Mouse (Mus musculus) G1E-ER4 (cell line): ENCODE data around the gene Pir. TPM values are rescaled to one million over a fixed set of nuclear protein-coding genes. Genes with fewer than 3 reads are reported as not detected.

ENCODE experiments used
- GATA1 ChIP-seq: IDR thresholded peaks from one replicate; pipeline ENCODE4 v1.8.0; 2012; ENCODE audit warnings: low read length, inconsistent platforms
- polyA plus RNA-seq: library from polyadenylated mRNA; stranded (reverse); fragments of >175 nt; gene quantifications from 2 replicates; pipeline ENCODE4 v1.2.3, GENCODE M21; 2012

Gene Pir
- polyA plus RNA-seq, 1 experiment = not detected

- TF ChIP-seq GATA1 = no peak
Observed at GRCm38 (mm10) chrX:164405080-164405649, 136.0 kb downstream of the Pir start.

- TF ChIP-seq GATA1 = no peak
Observed at GRCm38 (mm10) chrX:164406133-164407022, 137.2 kb downstream of the Pir start.

GRCm38 (mm10) chrX:164408301-164408927 is 139.2 kb downstream of the Pir start:
- TF ChIP-seq GATA1 = no peak

- no peak for TF ChIP-seq GATA1
Observed at GRCm38 (mm10) chrX:164410562-164410961, 141.4 kb downstream of the Pir start.

GRCm38 (mm10) chrX:164416803-164417202 is 147.6 kb downstream of the Pir start:
- TF ChIP-seq GATA1 = no peak

- TF ChIP-seq GATA1 = no peak
Observed at GRCm38 (mm10) chrX:164418008-164418407, 148.8 kb downstream of the Pir start.

- no peak for TF ChIP-seq GATA1
Observed at GRCm38 (mm10) chrX:164419471-164419939, 150.3 kb downstream of the Pir start, which contains the start of gene Piga. Gene Piga, plus strand, starts transcription at chrX:164419787.

- no peak for TF ChIP-seq GATA1
Observed at GRCm38 (mm10) chrX:164419955-164420354, 150.8 kb downstream of the Pir start.

GRCm38 (mm10) chrX:164420518-164420917 is 151.3 kb downstream of the Pir start:
- TF ChIP-seq GATA1 = no peak

Other genes starting within 250 kb of the Pir start
- gene Car5b, start 241.4 kb upstream of the Pir start, polyA plus RNA-seq = 0.03 TPM in 2 replicates
- 39.7 and 42.1 TPM in 2 replicates for gene Siah1b, start 192.9 kb upstream of the Pir start, polyA plus RNA-seq
- not detected in 2 replicates for gene Cltrn, start 180.5 kb upstream of the Pir start, polyA plus RNA-seq
- not detected in 2 replicates for gene Ace2, start 130.0 kb upstream of the Pir start, polyA plus RNA-seq
- gene Bmx, start 11.2 kb upstream of the Pir start, polyA plus RNA-seq = not detected in 2 replicates
- gene Vegfd, start 104.0 kb downstream of the Pir start, polyA plus RNA-seq = not detected in 2 replicates
- 1.1 TPM in 2 replicates for gene Piga, start 150.4 kb downstream of the Pir start, polyA plus RNA-seq
- gene Asb11, start 167.6 kb downstream of the Pir start, polyA plus RNA-seq = not detected in 2 replicates
- not detected in 2 replicates for gene Asb9, start 237.0 kb downstream of the Pir start, polyA plus RNA-seq